Mouse (Mus musculus) liver, embryonic 11.5 days (tissue): Measurements from ENCODE around the gene S100pbp. TPM values are rescaled to one million over a fixed set of nuclear protein-coding genes. Genes with fewer than 3 reads are reported as not detected.

Experiments used
- ATAC-seq: fragments of 200-750 bp; cut with Nextera tagmentation; replicated peaks from 2 replicates; pipeline ENCODE4 v1.8.0; 2017; ENCODE audit warnings: moderate number of reproducible peaks, mild to moderate bottlenecking, moderate TSS enrichment, moderate library complexity; ENCODE audit not compliant: low FRiP score
- DNase-seq: peaks from one replicate; pipeline ENCODE4 v3.0.0-alpha.2; 2017; ENCODE audit warnings: low spot score
- H3K27ac ChIP-seq: fragments of 300-500 bp; sonication (generic); 2 replicates; pipeline ENCODE4 v1.5.1; 2014; ENCODE audit warnings: mild to moderate bottlenecking, low read depth, low read length, control low read depth
- H3K27me3 ChIP-seq: fragments of 300-500 bp; sonication (generic); replicated peaks from 2 replicates; pipeline ENCODE4 v1.6.1; 2014; ENCODE audit warnings: low read length, mixed read lengths; ENCODE audit not compliant: control insufficient read depth, insufficient read depth
- H3K36me3 ChIP-seq: fragments of 300-500 bp; sonication (generic); 2 replicates; pipeline ENCODE4 v1.6.1; 2014; ENCODE audit warnings: mild to moderate bottlenecking, low read length, moderate library complexity, mixed read lengths; ENCODE audit not compliant: control insufficient read depth, insufficient read depth
- H3K4me1 ChIP-seq: fragments of 300-500 bp; sonication (generic); replicated peaks from 2 replicates; pipeline ENCODE4 v1.6.1; 2014; ENCODE audit warnings: low read length, mixed read lengths; ENCODE audit not compliant: control insufficient read depth, insufficient read depth
- H3K4me2 ChIP-seq: fragments of 300-500 bp; sonication (generic); 2 replicates; pipeline ENCODE4 v1.6.1; 2014; ENCODE audit warnings: mild to moderate bottlenecking, control low read depth, moderate library complexity
- H3K4me3 ChIP-seq: fragments of 300-500 bp; sonication (generic); 2 replicates; pipeline ENCODE4 v1.5.1; 2014; ENCODE audit warnings: low read depth, low read length, control low read depth
- H3K9ac ChIP-seq: fragments of 300-500 bp; sonication (generic); 2 replicates; pipeline ENCODE4 v1.6.1; 2014; ENCODE audit warnings: low read depth, low read length, control low read depth
- H3K9me3 ChIP-seq: fragments of 300-500 bp; sonication (generic); 2 replicates; pipeline ENCODE4 v1.6.1; 2016; ENCODE audit warnings: low read length, inconsistent platforms, mixed read lengths; ENCODE audit not compliant: control insufficient read depth
- WGBS: fragments of 180-500 bp; shearing (Covaris S2); extraction: QIAGEN DNeasy Blood & Tissue Kit; methylation state at CpG from one replicate; pipeline ENCODE4 v1.1.7; 2014; 5-methylcytosine and 5-hydroxymethylcytosine counted together
- polyA plus RNA-seq: library from polyadenylated mRNA; unstranded; fragments of >200 nt; fragmentation: Nextera tagmentation; extraction: Ambion mirVana; gene quantifications from 2 replicates; pipeline ENCODE4 v1.2.1, GENCODE M21; 2014

S100pbp gene
- polyA plus RNA-seq, 1 experiment from 2014 or later: 18.9 TPM

- H3K4me2 ChIP-seq: no peak overlapping the region
- no peak overlapping the region for H3K9ac ChIP-seq
- no peak overlapping the region for H3K27ac ChIP-seq
- no peak for ATAC-seq
- H3K27me3 ChIP-seq: no peaks in the 10 kb centered on the region
- DNase-seq: no peak
- H3K36me3 ChIP-seq: peaks cover 57% of the 10 kb centered on the region
- no peaks in the 10 kb centered on the region for H3K9me3 ChIP-seq
- 79% methylated on average over 8 of the region's 8 CpGs for WGBS
- H3K4me3 ChIP-seq: no peak overlapping the region
- no peaks in the 10 kb centered on the region for H3K4me1 ChIP-seq
Observed at GRCm38 (mm10) chr4:129206792-129207191, 17.3 kb upstream of the S100pbp start.

GRCm38 (mm10) chr4:129204655-129205054 lies 15.1 kb upstream of the S100pbp start:
- Histone ChIP-seq H3K9ac (no peak overlapping the region), H3K4me2 (no peak overlapping the region), H3K36me3 (peaks cover 49% of the 10 kb centered on the region), H3K27ac (no peak overlapping the region), H3K4me1 (no peaks in the 10 kb centered on the region), H3K27me3 (no peaks in the 10 kb centered on the region), H3K4me3 (no peak overlapping the region), H3K9me3 (no peaks in the 10 kb centered on the region)
- no peak for DNase-seq
- no peak for ATAC-seq
- 96% methylated on average over 10 of the region's 10 CpGs for WGBS

- no peak overlapping the region for H3K4me2 ChIP-seq
- H3K9ac ChIP-seq: no peak overlapping the region
- no peaks in the 10 kb centered on the region for H3K9me3 ChIP-seq
- 94% methylated on average over 6 of the region's 6 CpGs for WGBS
- H3K36me3 ChIP-seq: peaks cover 30% of the 10 kb centered on the region; the same call in 1 of the 2 replicates
- DNase-seq: no peak
- no peak overlapping the region for H3K4me3 ChIP-seq
- peaks cover 2% of the 10 kb centered on the region; the same call in 1 of the 2 replicates for H3K4me1 ChIP-seq
- H3K27ac ChIP-seq: no peak overlapping the region
- H3K27me3 ChIP-seq: no peaks in the 10 kb centered on the region
- ATAC-seq: no peak
Observed at GRCm38 (mm10) chr4:129197514-129197913, 8.0 kb upstream of the S100pbp start.

- DNase-seq (no peak), ATAC-seq (no peak)
- Histone ChIP-seq H3K4me2 (no peak overlapping the region), H3K27ac (no peak overlapping the region), H3K4me3 (no peak overlapping the region), H3K9me3 (no peaks in the 10 kb centered on the region), H3K9ac (no peak overlapping the region), H3K27me3 (no peaks in the 10 kb centered on the region), H3K36me3 (peaks cover 21% of the 10 kb centered on the region; the same call in 1 of the 2 replicates), H3K4me1 (peaks cover 14% of the 10 kb centered on the region)
- WGBS: 91% methylated on average over 1 of the region's 1 CpGs
Observed at GRCm38 (mm10) chr4:129194280-129194679, 4.8 kb upstream of the S100pbp start.

GRCm38 (mm10) chr4:129191691-129192090 lies 2.2 kb upstream of the S100pbp start:
- ATAC-seq: no peak
- Histone ChIP-seq H3K4me2 (peak overlapping the region; percentile 82), H3K27ac (no peak overlapping the region), H3K27me3 (no peaks in the 10 kb centered on the region), H3K36me3 (peaks cover 6% of the 10 kb centered on the region; the same call in 1 of the 2 replicates), H3K9ac (peak overlapping the region; percentile 42; the same call in 1 of the 2 replicates), H3K9me3 (no peaks in the 10 kb centered on the region), H3K4me1 (peaks cover 23% of the 10 kb centered on the region), H3K4me3 (peak overlapping the region; percentile 96; the same call in 1 of the 2 replicates)
- no peak for DNase-seq
- WGBS: 77% methylated on average over 5 of the region's 5 CpGs

GRCm38 (mm10) chr4:129190538-129190937 lies 1.0 kb upstream of the S100pbp start:
- Histone ChIP-seq H3K27me3 (no peaks in the 10 kb centered on the region), H3K4me3 (peak overlapping the region; percentile 96), H3K4me1 (peaks cover 23% of the 10 kb centered on the region), H3K27ac (peak overlapping the region; percentile 74), H3K4me2 (peak overlapping the region; percentile 82), H3K9ac (peak overlapping the region; percentile 94), H3K36me3 (no peaks in the 10 kb centered on the region; the same call in 1 of the 2 replicates), H3K9me3 (no peaks in the 10 kb centered on the region)
- 4% methylated on average over 12 of the region's 12 CpGs for WGBS
- ATAC-seq (no peak), DNase-seq (no peak)

GRCm38 (mm10) chr4:129188803-129189541 lies 555 bp downstream of the S100pbp start:
- peak overlapping the region; percentile 90 for H3K9ac ChIP-seq
- DNase-seq (no peak), ATAC-seq (peak; percentile 53)
- no peaks in the 10 kb centered on the region for H3K9me3 ChIP-seq
- H3K27me3 ChIP-seq: no peaks in the 10 kb centered on the region
- peaks cover 23% of the 10 kb centered on the region for H3K4me1 ChIP-seq
- H3K4me2 ChIP-seq: peak overlapping the region; percentile 80
- H3K4me3 ChIP-seq: peak overlapping the region; percentile 96
- WGBS: under 1% methylated on average over 64 of the region's 74 CpGs
- H3K27ac ChIP-seq: peak overlapping the region; percentile 88
- H3K36me3 ChIP-seq: no peaks in the 10 kb centered on the region

GRCm38 (mm10) chr4:129188041-129188659 lies 1.4 kb downstream of the S100pbp start:
- WGBS: 44% methylated on average over 5 of the region's 5 CpGs
- Histone ChIP-seq H3K4me2 (peak overlapping the region; percentile 80), H3K9me3 (no peaks in the 10 kb centered on the region), H3K27ac (no peak overlapping the region; the same call in 1 of the 2 replicates), H3K36me3 (no peaks in the 10 kb centered on the region), H3K4me3 (peak overlapping the region; percentile 96), H3K27me3 (no peaks in the 10 kb centered on the region), H3K9ac (peak overlapping the region; percentile 90), H3K4me1 (peaks cover 21% of the 10 kb centered on the region)
- DNase-seq (no peak), ATAC-seq (no peak)
